Mouse (Mus musculus) CH12.LX (cell line): Measurements from ENCODE around the gene Pus10. TPM values are rescaled to one million over a fixed set of nuclear protein-coding genes. Genes with fewer than 3 reads are reported as not detected.

Source experiments
- DNase-seq: peaks from one replicate; pipeline ENCODE4 v3.0.0-alpha.2; 2013; ENCODE audit errors: extremely low read depth
- H3K27ac ChIP-seq: 2 replicates; pipeline ENCODE4 v1.5.1; 2012; ENCODE audit warnings: low read depth, mild to moderate bottlenecking, control low read depth, moderate library complexity; ENCODE audit not compliant: insufficient read depth
- H3K27me3 ChIP-seq: replicated peaks from 2 replicates; pipeline ENCODE3; 2012; ENCODE audit warnings: inconsistent platforms
- H3K36me3 ChIP-seq, 2 experiments: replicated peaks in 1 of 2; 2 replicates each; pipeline versions ENCODE3 to v1.6.1; 2012; ENCODE audit warnings: inconsistent platforms in 1 of 2, low read length in 1 of 2, mild to moderate bottlenecking in 1 of 2, mixed read lengths in 1 of 2, moderate library complexity in 1 of 2; ENCODE audit not compliant: control insufficient read depth in 1 of 2, insufficient read depth in 1 of 2
- H3K4me1 ChIP-seq, 2 experiments: 2 replicates each; pipeline ENCODE4 v1.6.1; 2012; ENCODE audit warnings: inconsistent platforms in 1 of 2, moderate library complexity in 1 of 2; ENCODE audit not compliant: insufficient read depth in 2 of 2, control insufficient read depth in 1 of 2
- H3K4me2 ChIP-seq: 2 replicates; pipeline ENCODE4 v1.6.1; 2012; ENCODE audit warnings: low read depth, mild to moderate bottlenecking, control low read depth; ENCODE audit not compliant: poor library complexity, insufficient read depth, severe bottlenecking
- H3K4me3 ChIP-seq, 3 experiments: fragments of 150-350 bp in 1 of 3; sonication (generic) in 1 of 3; replicated peaks in 1 of 3; 2 replicates each; pipeline versions ENCODE3 to v1.5.1; 2011 to 2012; ENCODE audit warnings: low read depth in 2 of 3, low read length in 2 of 3, mild to moderate bottlenecking in 2 of 3, moderate library complexity in 2 of 3, control low read depth in 1 of 3, improper control_type of control experiment in 1 of 3, inconsistent platforms in 1 of 3, mixed read lengths in 1 of 3; ENCODE audit not compliant: poor library complexity in 1 of 3
- H3K79me2 ChIP-seq: replicated peaks from 2 replicates; pipeline ENCODE4 v1.6.1; 2012; ENCODE audit warnings: mild to moderate bottlenecking, moderate library complexity; ENCODE audit not compliant: control insufficient read depth, poor library complexity, insufficient read depth, severe bottlenecking; ENCODE audit errors: extremely low read depth
- H3K9ac ChIP-seq: 2 replicates; pipeline ENCODE4 v1.6.1; 2012; ENCODE audit warnings: low read depth, mild to moderate bottlenecking, control low read depth, moderate library complexity; ENCODE audit not compliant: insufficient read depth
- H3K9me3 ChIP-seq: replicated peaks from 2 replicates; pipeline ENCODE3; 2012; ENCODE audit warnings: low read length, inconsistent platforms, mixed read lengths
- CTCF ChIP-seq, 2 experiments: IDR thresholded peaks in 1 of 2; conservative IDR thresholded peaks in 1 of 2; 2 replicates each; pipeline ENCODE4 v1.5.1; 2011 to 2012; ENCODE audit warnings: low read depth in 2 of 2, low read length in 2 of 2, improper control_type of control experiment in 1 of 2, inconsistent platforms in 1 of 2, mild to moderate bottlenecking in 1 of 2, moderate library complexity in 1 of 2
- E2F4 ChIP-seq: IDR thresholded peaks from 2 replicates; pipeline ENCODE4 v1.6.1; 2011; ENCODE audit warnings: low read depth, low read length, improper control_type of control experiment; ENCODE audit not compliant: insufficient replicate concordance
- HCFC1 ChIP-seq: IDR thresholded peaks from 2 replicates; pipeline ENCODE4 v1.6.1; 2012; ENCODE audit warnings: low read depth, mild to moderate bottlenecking, inconsistent platforms, low read length, improper control_type of control experiment
- JUND ChIP-seq: conservative IDR thresholded peaks from 2 replicates; pipeline ENCODE4 v1.6.1; 2011; ENCODE audit warnings: low read depth, low read length, improper control_type of control experiment
- MAFK ChIP-seq: IDR thresholded peaks from 2 replicates; pipeline ENCODE4 v1.6.1; 2011; ENCODE audit warnings: low read length, improper control_type of control experiment; ENCODE audit not compliant: insufficient replicate concordance
- MAX ChIP-seq: IDR thresholded peaks from 2 replicates; pipeline ENCODE4 v1.6.1; 2011; ENCODE audit warnings: low read length, improper control_type of control experiment
- MEF2A ChIP-seq: IDR thresholded peaks from 2 replicates; pipeline ENCODE4 v1.6.1; 2014; ENCODE audit warnings: low read depth, mild to moderate bottlenecking, inconsistent platforms, low read length, improper control_type of control experiment, borderline replicate concordance
- MXI1 ChIP-seq: IDR thresholded peaks from 2 replicates; pipeline ENCODE4 v1.6.1; 2011; ENCODE audit warnings: mild to moderate bottlenecking, low read depth, low read length, improper control_type of control experiment
- MYC ChIP-seq: IDR thresholded peaks from 2 replicates; pipeline ENCODE4 v1.6.1; 2011; ENCODE audit warnings: low read depth, mild to moderate bottlenecking, improper control_type of control experiment, low read length
- NRF1 ChIP-seq: IDR thresholded peaks from 2 replicates; pipeline ENCODE4 v1.6.1; 2014; ENCODE audit warnings: low read depth, mild to moderate bottlenecking, inconsistent platforms, low read length, improper control_type of control experiment, moderate library complexity
- PAX5 ChIP-seq: IDR thresholded peaks from 2 replicates; pipeline ENCODE4 v1.6.1; 2012; ENCODE audit warnings: low read length, inconsistent platforms, mixed read lengths
- POLR2A ChIP-seq: IDR thresholded peaks from 2 replicates; pipeline ENCODE4 v1.6.1; 2011; ENCODE audit warnings: low read depth, mild to moderate bottlenecking, improper control_type of control experiment, low read length
- POLR2AphosphoS2 ChIP-seq: IDR thresholded peaks from 2 replicates; pipeline ENCODE4 v1.6.1; 2011; ENCODE audit warnings: low read depth, low read length, improper control_type of control experiment
- SMC3 ChIP-seq: IDR thresholded peaks from 2 replicates; pipeline ENCODE4 v1.6.1; 2011; ENCODE audit warnings: low read depth, low read length, improper control_type of control experiment
- UBTF ChIP-seq: IDR thresholded peaks from 2 replicates; pipeline ENCODE4 v1.6.1; 2012; ENCODE audit warnings: low read depth, mild to moderate bottlenecking, inconsistent platforms, low read length, improper control_type of control experiment, moderate library complexity
- USF1 ChIP-seq: IDR thresholded peaks from 2 replicates; pipeline ENCODE4 v1.6.1; 2014; ENCODE audit warnings: low read depth, mild to moderate bottlenecking, inconsistent platforms, low read length, improper control_type of control experiment
- ZC3H11A ChIP-seq: IDR thresholded peaks from 2 replicates; pipeline ENCODE4 v1.6.1; 2012; ENCODE audit warnings: low read depth, mild to moderate bottlenecking, inconsistent platforms, low read length, improper control_type of control experiment
- ZKSCAN1 ChIP-seq: IDR thresholded peaks from 2 replicates; pipeline ENCODE4 v1.6.1; 2012; ENCODE audit warnings: low read depth, inconsistent platforms, low read length, improper control_type of control experiment, borderline replicate concordance
- ZMIZ1 ChIP-seq: IDR thresholded peaks from 2 replicates; pipeline ENCODE4 v1.6.1; 2012; ENCODE audit warnings: low read depth, mild to moderate bottlenecking, inconsistent platforms, low read length, improper control_type of control experiment
- dilution Hi-C: fragments of 300-500 bp; cut with MboI; formaldehyde crosslinking; loops from 2 replicates; pipeline ENCODE4 v1.14.3; 2020; ENCODE audit warnings: low sequenced_read_pairs; ENCODE audit not compliant: extremely low pct_unique_long_range_greater_than_20kb, extremely low pct_ligation_motif_present
- in situ Hi-C: fragments of 300-500 bp; cut with MboI; formaldehyde crosslinking; loops from 3 replicates; pipeline ENCODE4 v1.14.3; 2019; ENCODE audit warnings: low sequenced_read_pairs, low pct_ligation_motif_present, low pct_unique_long_range_greater_than_20kb, mixed read lengths
- polyA plus RNA-seq: library from polyadenylated mRNA; unstranded; fragments of >175 nt; gene quantifications from 2 replicates; pipeline ENCODE4 v1.2.1, GENCODE M21; 2012; ENCODE audit warnings: low read depth; ENCODE audit not compliant: insufficient read length
- total RNA-seq, 2 experiments: library from RNA; depleted of rRNA; stranded (reverse); fragments of 300-350 nt in 1 of 2; fragments of >200 nt in 1 of 2; gene quantifications; 2 replicates each; pipeline ENCODE4 v1.2.3; 2012 to 2014

Pus10 gene
- total and polyA plus RNA-seq, 3 experiments: 57.6 to 113 (median 92.3) TPM

DNA sequence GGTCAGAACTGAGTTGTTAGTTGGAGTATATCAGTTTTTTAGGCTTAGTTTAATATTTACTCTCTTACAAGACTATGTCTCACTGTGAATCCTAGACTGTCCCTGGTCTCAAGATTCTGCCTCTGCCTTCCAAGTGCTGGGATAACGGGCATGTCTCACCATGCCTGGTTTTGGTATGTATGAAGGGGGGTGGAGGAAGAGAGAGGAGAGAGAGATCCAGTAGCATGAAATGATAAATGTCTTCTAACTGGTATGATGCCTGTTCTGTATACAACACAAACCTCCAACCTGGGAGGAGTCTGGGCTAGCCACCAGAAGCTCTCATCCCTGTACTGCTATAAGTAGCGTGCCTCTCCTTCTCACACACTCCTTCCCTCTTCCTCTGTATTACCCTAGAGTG is 61.0 kb downstream of the Pus10 start:
- no peak overlapping the region for H3K9ac ChIP-seq
- no peak overlapping the region for H3K27ac ChIP-seq
- H3K4me1 ChIP-seq: peaks cover 0 to 6% of the 10 kb centered on the region in 2 experiments; a peak in 1 of 4 replicates
- DNase-seq: no peak
- in situ Hi-C loops: no loop called here
- peaks cover 59 to 96% of the 10 kb centered on the region in 2 experiments for H3K36me3 ChIP-seq
- H3K4me2 ChIP-seq: no peak overlapping the region
- no peaks in the 10 kb centered on the region for H3K9me3 ChIP-seq
- dilution Hi-C loops: no loop called here
- no peak overlapping the region for H3K4me3 ChIP-seq
- TF ChIP-seq MAX (no peak), MXI1 (no peak), PAX5 (no peak)
- H3K79me2 ChIP-seq: no peaks in the 10 kb centered on the region
- H3K27me3 ChIP-seq: no peaks in the 10 kb centered on the region

DNA sequence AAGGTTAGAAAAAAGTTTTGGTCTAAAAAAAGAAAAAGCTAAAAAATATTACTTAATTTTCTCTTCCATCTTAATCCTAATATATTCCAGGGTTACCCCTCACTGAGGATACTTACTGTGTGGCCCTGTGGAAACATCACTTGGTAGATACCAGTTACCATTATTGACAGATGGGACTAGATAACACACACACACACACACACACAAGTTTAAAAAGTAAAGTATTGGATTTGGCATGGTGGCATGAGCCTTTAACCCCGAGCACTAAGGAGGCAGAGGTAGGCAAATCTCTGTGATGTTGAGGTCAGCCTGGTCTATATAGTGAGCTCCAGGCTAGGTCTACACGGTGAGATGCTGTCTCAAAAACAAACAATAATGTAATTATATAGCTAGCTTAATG is 62.7 kb downstream of the Pus10 start:
- Histone ChIP-seq H3K79me2 (no peaks in the 10 kb centered on the region), H3K4me2 (no peak overlapping the region), H3K27me3 (no peaks in the 10 kb centered on the region), H3K9me3 (no peaks in the 10 kb centered on the region), H3K27ac (no peak overlapping the region), H3K9ac (no peak overlapping the region), H3K4me1 (peaks cover 0 to 6% of the 10 kb centered on the region in 2 experiments; a peak in 1 of 4 replicates), H3K4me3 (no peak overlapping the region), H3K36me3 (peaks cover 51 to 96% of the 10 kb centered on the region in 2 experiments)
- no peak for DNase-seq
- in situ Hi-C loops (no loop called here), dilution Hi-C loops (no loop called here)
- TF ChIP-seq E2F4: no peak
- no peak for TF ChIP-seq USF1
- no peak for TF ChIP-seq POLR2A
- no peak for TF ChIP-seq ZC3H11A
- no peak for TF ChIP-seq POLR2AphosphoS2
- no peak for TF ChIP-seq CTCF (conservative IDR thresholded peaks at IDR 0.05 in 1 of 2, IDR thresholded peaks at IDR 0.05 in 1 of 2; ENCODE audit: low read depth in 2 of 2, low read length in 2 of 2)
- TF ChIP-seq ZMIZ1: no peak
- no peak for TF ChIP-seq ZKSCAN1
- TF ChIP-seq MEF2A: no peak
- no peak for TF ChIP-seq UBTF
- no peak for TF ChIP-seq HCFC1
- no peak for TF ChIP-seq SMC3
- TF ChIP-seq MAFK: no peak
- no peak for TF ChIP-seq NRF1
- no peak for TF ChIP-seq MYC
- TF ChIP-seq JUND: no peak
